Mouse (Mus musculus) lung, postnatal 0 days (tissue): ENCODE measurements around the gene Tamm41. TPM values are rescaled to one million over a fixed set of nuclear protein-coding genes. Genes with fewer than 3 reads are reported as not detected.

ENCODE experiments used
- ATAC-seq: fragments of 200-750 bp; cut with Nextera tagmentation; 2 replicates; pipeline ENCODE4 v1.8.0; 2017; ENCODE audit warnings: moderate library complexity
- DNase-seq: peaks from one replicate; pipeline ENCODE4 v3.0.0-alpha.2; 2016; ENCODE audit warnings: low spot score
- H3K27ac ChIP-seq: fragments of 300-500 bp; sonication (generic); 2 replicates; pipeline ENCODE4 v1.5.1; 2014; ENCODE audit warnings: antibody characterized with exemption, mild to moderate bottlenecking, low read length, mixed read lengths
- H3K27me3 ChIP-seq: fragments of 300-500 bp; sonication (generic); replicated peaks from 2 replicates; pipeline ENCODE4 v1.6.1; 2014; ENCODE audit warnings: low read length, mixed read lengths; ENCODE audit not compliant: insufficient read depth
- H3K36me3 ChIP-seq: fragments of 300-500 bp; sonication (generic); 2 replicates; pipeline ENCODE4 v1.6.1; 2014; ENCODE audit warnings: low read length, mixed read lengths; ENCODE audit not compliant: insufficient read depth
- H3K4me1 ChIP-seq: fragments of 300-500 bp; sonication (generic); 2 replicates; pipeline ENCODE4 v1.6.1; 2014; ENCODE audit warnings: antibody characterized with exemption, low read depth, low read length, mixed read lengths; ENCODE audit not compliant: insufficient read depth
- H3K4me2 ChIP-seq: fragments of 300-500 bp; sonication (generic); replicated peaks from 2 replicates; pipeline ENCODE4 v1.6.1; 2014; ENCODE audit warnings: low read depth, mild to moderate bottlenecking, low read length, moderate library complexity, mixed read lengths
- H3K4me3 ChIP-seq: fragments of 300-500 bp; sonication (generic); 2 replicates; pipeline ENCODE4 v1.5.1; 2014; ENCODE audit warnings: low read depth, low read length
- H3K9ac ChIP-seq: fragments of 300-500 bp; sonication (generic); replicated peaks from 2 replicates; pipeline ENCODE4 v1.6.1; 2014; ENCODE audit warnings: low read depth, mild to moderate bottlenecking
- H3K9me3 ChIP-seq: fragments of 300-500 bp; sonication (generic); 2 replicates; pipeline ENCODE4 v1.6.1; 2016; ENCODE audit warnings: low read length, mixed read lengths
- CTCF ChIP-seq: IDR thresholded peaks from 2 replicates; pipeline ENCODE4 v1.5.1; 2016; ENCODE audit warnings: antibody characterized with exemption, mild to moderate bottlenecking
- EP300 ChIP-seq: IDR thresholded peaks from 2 replicates; pipeline ENCODE4 v1.6.1; 2016; ENCODE audit warnings: antibody characterized with exemption, mild to moderate bottlenecking, control low read depth
- WGBS: fragments of 180-500 bp; shearing (Covaris S2); extraction: QIAGEN DNeasy Blood & Tissue Kit; methylation state at CpG from one replicate; pipeline ENCODE4 v1.1.7; 2014; 5-methylcytosine and 5-hydroxymethylcytosine counted together
- polyA plus RNA-seq: library from polyadenylated mRNA; unstranded; fragments of >200 nt; fragmentation: Nextera tagmentation; extraction: Ambion mirVana; gene quantifications from 2 replicates; pipeline ENCODE4 v1.2.1, GENCODE M21; 2015

Tamm41 gene
- polyA plus RNA-seq, 1 experiment from 2014 or later: 27.7 TPM

GRCm38 (mm10) chr6:115004636-115005035 lies 33.0 kb downstream of the Tamm41 start:
- no peaks in the 10 kb centered on the region for H3K9me3 ChIP-seq
- H3K36me3 ChIP-seq: peaks cover 9% of the 10 kb centered on the region; the same call in 1 of the 2 replicates
- H3K27ac ChIP-seq: no peak overlapping the region
- no peaks in the 10 kb centered on the region for H3K27me3 ChIP-seq
- H3K4me1 ChIP-seq: no peaks in the 10 kb centered on the region
- no peak overlapping the region for H3K4me3 ChIP-seq
- DNase-seq (no peak), ATAC-seq (no peak)
- no peak overlapping the region for H3K4me2 ChIP-seq
- TF ChIP-seq EP300 (no peak), CTCF (no peak)
- 89% methylated on average over 8 of the region's 8 CpGs for WGBS
- H3K9ac ChIP-seq: no peak overlapping the region

GRCm38 (mm10) chr6:114998374-114999031 lies 39.2 kb downstream of the Tamm41 start:
- TF ChIP-seq CTCF (no peak), EP300 (no peak)
- no peaks in the 10 kb centered on the region; the same call in 1 of the 2 replicates for H3K36me3 ChIP-seq
- ATAC-seq (0 out of 2 replicates have a peak, but pooled peaks have one; percentile 21), DNase-seq (no peak)
- H3K4me2 ChIP-seq: no peak overlapping the region
- H3K9ac ChIP-seq: no peak overlapping the region
- H3K4me1 ChIP-seq: no peaks in the 10 kb centered on the region
- no peaks in the 10 kb centered on the region for H3K9me3 ChIP-seq
- H3K27me3 ChIP-seq: no peaks in the 10 kb centered on the region
- no peak overlapping the region for H3K4me3 ChIP-seq
- WGBS: 43% methylated on average over 16 of the region's 16 CpGs
- H3K27ac ChIP-seq: no peak overlapping the region

- Histone ChIP-seq H3K4me3 (no peak overlapping the region), H3K27me3 (no peaks in the 10 kb centered on the region), H3K36me3 (no peaks in the 10 kb centered on the region; the same call in 1 of the 2 replicates), H3K4me2 (no peak overlapping the region), H3K9me3 (no peaks in the 10 kb centered on the region), H3K9ac (no peak overlapping the region), H3K27ac (no peak overlapping the region), H3K4me1 (no peaks in the 10 kb centered on the region)
- DNase-seq: no peak
- no peak for ATAC-seq
- no peak for TF ChIP-seq CTCF
- no peak for TF ChIP-seq EP300
- WGBS: 39% methylated on average over 5 of the region's 5 CpGs
These were observed 40.2 kb downstream of the Tamm41 start for GRCm38 (mm10) chr6:114997471-114997870.

- 75% methylated on average over 5 of the region's 5 CpGs for WGBS
These were observed 40.8 kb downstream of the Tamm41 start for GRCm38 (mm10) chr6:114996910-114997309.

GRCm38 (mm10) chr6:114994079-114994478 lies 43.6 kb downstream of the Tamm41 start:
- TF ChIP-seq CTCF (no peak), EP300 (no peak)
- no peaks in the 10 kb centered on the region for H3K27me3 ChIP-seq
- no peak for DNase-seq
- no peak overlapping the region for H3K9ac ChIP-seq
- no peak overlapping the region for H3K4me3 ChIP-seq
- WGBS: 67% methylated on average over 5 of the region's 5 CpGs
- no peak for ATAC-seq
- no peaks in the 10 kb centered on the region for H3K4me1 ChIP-seq
- no peak overlapping the region for H3K4me2 ChIP-seq
- no peaks in the 10 kb centered on the region for H3K9me3 ChIP-seq
- H3K27ac ChIP-seq: no peak overlapping the region
- no peaks in the 10 kb centered on the region for H3K36me3 ChIP-seq

More at GRCm38 (mm10) chr6:114996910-114997309, 40.8 kb downstream of the Tamm41 start:
- Histone ChIP-seq H3K4me1 (no peaks in the 10 kb centered on the region), H3K4me2 (no peak overlapping the region), H3K36me3 (no peaks in the 10 kb centered on the region; the same call in 1 of the 2 replicates), H3K9me3 (no peaks in the 10 kb centered on the region), H3K27ac (no peak overlapping the region), H3K9ac (no peak overlapping the region), H3K27me3 (no peaks in the 10 kb centered on the region), H3K4me3 (no peak overlapping the region)
- ATAC-seq (no peak), DNase-seq (no peak)
- TF ChIP-seq EP300 (no peak), CTCF (no peak)

GRCm38 (mm10) chr6:114993659-114994058 lies 44.0 kb downstream of the Tamm41 start:
- Histone ChIP-seq H3K4me3 (no peak overlapping the region), H3K27me3 (no peaks in the 10 kb centered on the region), H3K9me3 (no peaks in the 10 kb centered on the region), H3K4me1 (no peaks in the 10 kb centered on the region), H3K4me2 (no peak overlapping the region), H3K9ac (no peak overlapping the region), H3K27ac (no peak overlapping the region), H3K36me3 (no peaks in the 10 kb centered on the region)
- ATAC-seq: no peak
- no peak for DNase-seq
- no peak for TF ChIP-seq EP300
- TF ChIP-seq CTCF: no peak
- WGBS: 51% methylated on average over 8 of the region's 8 CpGs
